Mouse (Mus musculus) hindbrain, postnatal 0 days (tissue): ENCODE results near the gene Zfp385c. TPM values are rescaled to one million over a fixed set of nuclear protein-coding genes. Genes with fewer than 3 reads are reported as not detected.

Experiments
- ATAC-seq: fragments of 200-750 bp; cut with Nextera tagmentation; 2 replicates; pipeline ENCODE4 v1.8.0; 2017; ENCODE audit warnings: mild to moderate bottlenecking, moderate TSS enrichment, moderate library complexity
- DNase-seq: peaks from one replicate; pipeline ENCODE4 v3.0.0-alpha.2; 2015; ENCODE audit warnings: low spot score
- H3K27ac ChIP-seq: fragments of 300-500 bp; sonication (generic); 2 replicates; pipeline ENCODE4 v1.5.1; 2014; ENCODE audit warnings: mild to moderate bottlenecking
- H3K27me3 ChIP-seq: fragments of 300-500 bp; sonication (generic); 2 replicates; pipeline ENCODE4 v1.6.1; 2014; ENCODE audit warnings: low read length, mixed read lengths; ENCODE audit not compliant: insufficient read depth
- H3K36me3 ChIP-seq: fragments of 300-500 bp; sonication (generic); 2 replicates; pipeline ENCODE4 v1.6.1; 2014; ENCODE audit warnings: low read length, mixed read lengths; ENCODE audit not compliant: insufficient read depth
- H3K4me1 ChIP-seq: fragments of 300-500 bp; sonication (generic); 2 replicates; pipeline ENCODE4 v1.6.1; 2014; ENCODE audit warnings: antibody characterized with exemption, low read length, mixed read lengths; ENCODE audit not compliant: insufficient read depth
- H3K4me2 ChIP-seq: fragments of 300-500 bp; sonication (generic); 2 replicates; pipeline ENCODE4 v1.6.1; 2014; ENCODE audit warnings: low read depth, mild to moderate bottlenecking, low read length, moderate library complexity, mixed read lengths
- H3K4me3 ChIP-seq: fragments of 300-500 bp; sonication (generic); 2 replicates; pipeline ENCODE4 v1.5.1; 2014; ENCODE audit warnings: low read length
- H3K9ac ChIP-seq: fragments of 300-500 bp; sonication (generic); replicated peaks from 2 replicates; pipeline ENCODE4 v1.6.1; 2014; ENCODE audit warnings: mild to moderate bottlenecking, low read length, moderate library complexity, mixed read lengths
- H3K9me3 ChIP-seq: fragments of 300-500 bp; sonication (generic); 2 replicates; pipeline ENCODE4 v1.6.1; 2016; ENCODE audit warnings: low read length, mixed read lengths
- CTCF ChIP-seq: IDR thresholded peaks from 2 replicates; pipeline ENCODE4 v1.5.1; 2016; ENCODE audit warnings: antibody characterized with exemption, control low read depth, low read depth
- WGBS: fragments of 180-500 bp; shearing (Covaris S2); extraction: QIAGEN DNeasy Blood & Tissue Kit; methylation state at CpG from one replicate; pipeline ENCODE4 v1.1.7; 2014; 5-methylcytosine and 5-hydroxymethylcytosine counted together
- polyA plus RNA-seq: library from polyadenylated mRNA; unstranded; fragments of >200 nt; fragmentation: Nextera tagmentation; extraction: Ambion mirVana; gene quantifications from 2 replicates; pipeline ENCODE4 v1.2.1, GENCODE M21; 2015
- total RNA-seq: library from RNA; depleted of rRNA; stranded (reverse); fragments of >200 nt; gene quantifications from 2 replicates; pipeline ENCODE4 v1.2.3, GENCODE M21; 2014

Zfp385c gene
- total and polyA plus RNA-seq, 2 experiments from 2014 or later = 9.8 to 10.0 TPM

DNA sequence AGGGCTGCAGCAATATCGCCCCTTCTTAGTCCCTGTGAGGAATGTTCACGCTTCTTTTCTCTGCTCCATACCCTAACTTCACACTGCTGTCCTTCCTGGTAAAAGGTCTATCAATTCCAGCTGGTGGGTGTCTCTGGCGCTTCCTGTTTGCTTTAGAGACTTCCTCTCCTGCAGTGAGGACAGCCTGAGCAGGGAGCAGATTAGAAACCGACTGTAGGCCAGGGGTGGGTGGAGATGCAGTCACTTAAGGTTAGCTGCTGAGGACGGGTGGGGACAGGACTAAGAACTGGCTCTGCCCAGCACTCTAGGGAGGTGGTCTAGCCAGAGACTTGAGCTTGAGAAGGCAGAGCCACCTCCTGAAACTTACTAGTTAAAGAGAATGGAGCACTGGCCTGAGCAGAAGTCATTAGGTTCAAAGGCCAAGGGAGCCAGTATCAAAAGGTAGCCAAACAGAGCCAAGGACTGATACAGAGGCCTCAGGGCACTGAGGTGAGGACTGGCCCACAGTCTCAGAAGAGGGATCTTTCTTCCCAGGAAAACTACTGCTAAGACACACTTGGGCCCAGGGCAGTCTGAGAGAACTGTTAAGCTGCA lies 32.8 kb upstream of the Zfp385c start:
- Histone ChIP-seq H3K4me1 (peaks cover 8% of the 10 kb centered on the region; the same call in 1 of the 2 replicates), H3K27me3 (no peaks in the 10 kb centered on the region), H3K9ac (no peak overlapping the region), H3K4me2 (no peak overlapping the region), H3K27ac (no peak overlapping the region; the same call in 1 of the 2 replicates), H3K4me3 (no peak overlapping the region), H3K36me3 (peaks cover 6% of the 10 kb centered on the region; the same call in 1 of the 2 replicates), H3K9me3 (no peaks in the 10 kb centered on the region)
- DNase-seq = no peak
- WGBS = 64% methylated on average over 5 of the region's 5 CpGs
- TF ChIP-seq CTCF = no peak
- no peak for ATAC-seq

DNA sequence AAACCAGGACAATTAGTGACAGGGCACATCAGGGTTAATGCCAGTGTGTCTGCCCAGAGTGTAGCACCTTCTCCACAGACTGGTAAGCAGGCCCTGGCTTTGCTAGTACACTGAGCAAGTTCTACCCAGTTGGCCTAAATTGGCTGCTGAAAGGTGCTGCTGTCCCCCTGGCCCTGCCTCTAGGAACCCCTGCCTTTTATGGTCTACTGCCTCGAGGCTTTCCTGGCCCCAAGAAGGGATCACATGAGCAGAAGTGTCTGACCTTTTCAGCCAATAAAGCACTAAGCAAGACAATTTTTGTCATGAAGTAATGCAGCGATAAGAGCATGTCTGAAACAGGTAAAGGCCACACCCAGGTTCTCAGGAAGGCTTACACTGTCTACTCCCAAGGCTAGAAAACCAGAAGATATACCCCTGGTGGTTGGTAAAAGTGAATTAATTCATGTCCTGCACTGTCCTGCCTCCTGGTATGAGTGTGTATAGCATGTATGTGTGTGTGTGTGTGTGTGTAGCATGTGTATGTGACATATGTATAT lies 30.3 kb upstream of the Zfp385c start:
- WGBS = 60% methylated on average over 2 of the region's 2 CpGs
- no peak for TF ChIP-seq CTCF

GRCm38 (mm10) chr11:100721776-100722492 lies 29.7 kb upstream of the Zfp385c start:
- DNase-seq (no peak), ATAC-seq (no peak)
- Histone ChIP-seq H3K4me2 (no peak overlapping the region), H3K27me3 (no peaks in the 10 kb centered on the region), H3K4me3 (no peak overlapping the region), H3K9me3 (no peaks in the 10 kb centered on the region), H3K4me1 (peaks cover 8% of the 10 kb centered on the region; the same call in 1 of the 2 replicates), H3K9ac (no peak overlapping the region), H3K36me3 (peaks cover 12% of the 10 kb centered on the region; the same call in 1 of the 2 replicates), H3K27ac (peak overlapping the region; percentile 28)
- 63% methylated on average over 8 of the region's 8 CpGs for WGBS
- no peak for TF ChIP-seq CTCF

More for the DNA sequence above, 30.3 kb upstream of the Zfp385c start:
- Histone ChIP-seq H3K36me3 (peaks cover 10% of the 10 kb centered on the region; the same call in 1 of the 2 replicates), H3K9me3 (no peaks in the 10 kb centered on the region), H3K27ac (peak overlapping the region; percentile 28; the same call in 1 of the 2 replicates), H3K9ac (no peak overlapping the region), H3K27me3 (no peaks in the 10 kb centered on the region), H3K4me1 (peaks cover 8% of the 10 kb centered on the region; the same call in 1 of the 2 replicates), H3K4me2 (no peak overlapping the region), H3K4me3 (no peak overlapping the region)
- DNase-seq = no peak
- no peak for ATAC-seq

GRCm38 (mm10) chr11:100721254-100721653 lies 29.0 kb upstream of the Zfp385c start:
- Histone ChIP-seq H3K36me3 (peaks cover 15% of the 10 kb centered on the region), H3K27me3 (no peaks in the 10 kb centered on the region), H3K27ac (peak overlapping the region; percentile 28; the same call in 1 of the 2 replicates), H3K4me2 (no peak overlapping the region), H3K9ac (no peak overlapping the region), H3K4me3 (no peak overlapping the region), H3K4me1 (peaks cover 8% of the 10 kb centered on the region; the same call in 1 of the 2 replicates), H3K9me3 (no peaks in the 10 kb centered on the region)
- TF ChIP-seq CTCF = no peak
- no peak for DNase-seq
- ATAC-seq = no peak
- 40% methylated on average over 4 of the region's 4 CpGs for WGBS

DNA sequence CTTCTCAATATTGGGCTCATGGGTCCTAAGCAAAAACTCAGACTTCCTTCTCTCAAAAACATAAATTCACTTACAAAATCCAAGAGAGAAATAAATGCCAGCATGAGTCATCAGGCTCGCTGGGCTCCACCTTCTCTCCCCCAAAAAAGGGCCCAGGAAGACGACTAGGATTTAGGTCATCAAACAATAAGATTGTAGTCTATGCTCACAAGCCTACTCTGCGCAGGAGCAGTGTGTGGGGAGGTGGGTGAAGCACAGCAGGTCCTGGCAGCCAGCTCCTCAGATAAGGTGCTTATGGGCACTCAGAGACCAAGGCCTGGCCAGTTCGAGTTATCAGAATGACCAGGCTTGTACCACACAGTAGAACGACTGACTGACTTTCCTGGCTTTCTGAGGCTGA lies 28.1 kb upstream of the Zfp385c start:
- no peaks in the 10 kb centered on the region for H3K27me3 ChIP-seq
- H3K27ac ChIP-seq = peak overlapping the region; percentile 28; the same call in 1 of the 2 replicates
- H3K36me3 ChIP-seq = peaks cover 25% of the 10 kb centered on the region
- 78% methylated on average over 5 of the region's 5 CpGs for WGBS
- H3K4me3 ChIP-seq = no peak overlapping the region
- H3K9ac ChIP-seq = no peak overlapping the region
- H3K4me1 ChIP-seq = peaks cover 8% of the 10 kb centered on the region; the same call in 1 of the 2 replicates
- no peaks in the 10 kb centered on the region for H3K9me3 ChIP-seq
- TF ChIP-seq CTCF = no peak
- no peak for DNase-seq
- ATAC-seq = no peak
- H3K4me2 ChIP-seq = no peak overlapping the region

DNA sequence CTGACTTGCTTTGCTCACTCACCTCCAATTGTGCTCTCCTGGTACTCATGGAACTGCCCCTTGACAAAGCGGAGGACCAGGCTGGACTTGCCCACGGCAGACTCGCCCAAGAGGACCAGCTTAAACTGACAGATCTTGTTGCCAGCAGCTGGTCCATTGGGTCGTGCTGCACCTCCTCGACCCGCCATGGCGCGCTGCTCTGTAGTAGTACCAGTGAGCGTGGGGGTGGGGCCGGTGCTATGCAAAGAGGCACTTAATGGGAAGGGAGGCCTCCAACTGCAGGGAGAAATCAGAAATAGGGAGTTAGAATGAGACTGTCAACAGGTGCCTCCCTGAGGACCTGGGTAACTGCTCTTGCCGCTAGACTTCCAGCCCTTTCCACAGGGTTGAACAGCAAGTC lies 27.6 kb upstream of the Zfp385c start:
- peak overlapping the region; percentile 28; the same call in 1 of the 2 replicates for H3K27ac ChIP-seq

More for the DNA sequence above, 27.6 kb upstream of the Zfp385c start:
- peaks cover 25% of the 10 kb centered on the region for H3K36me3 ChIP-seq
- H3K4me2 ChIP-seq = no peak overlapping the region
- no peaks in the 10 kb centered on the region for H3K27me3 ChIP-seq
- no peak overlapping the region for H3K9ac ChIP-seq
- peaks cover 8% of the 10 kb centered on the region; the same call in 1 of the 2 replicates for H3K4me1 ChIP-seq
- TF ChIP-seq CTCF = no peak
- no peak overlapping the region for H3K4me3 ChIP-seq
- DNase-seq = no peak
- no peak for ATAC-seq
- 81% methylated on average over 11 of the region's 11 CpGs for WGBS
- no peaks in the 10 kb centered on the region for H3K9me3 ChIP-seq
